Mouse (Mus musculus): Measurements from ENCODE around the gene Bok.

The Bok gene

GRCm38 (mm10) chr1:93740671-93741070 lies 55.2 kb downstream of the Bok start:
- no peak for DNase-seq (ENCODE audit: extremely low read depth, low read depth)

- no peak for DNase-seq (ENCODE audit: extremely low read depth, low read depth)
Measured at GRCm38 (mm10) chr1:93741987-93742386, 56.5 kb downstream of the Bok start.

- no peak for DNase-seq (ENCODE audit: extremely low read depth, low read depth)
Measured at GRCm38 (mm10) chr1:93742910-93743309, 57.5 kb downstream of the Bok start.
